Mouse (Mus musculus) urinary bladder, postnatal 10 days (tissue): ENCODE results near the gene Jhy.

Source experiments
- DNase-seq: peaks from one replicate; pipeline ENCODE4 v3.0.0; 2022; ENCODE audit warnings: low spot score

Gene Jhy

GRCm38 (mm10) chr9:40851515-40851914 lies 112.4 kb downstream of the Jhy start:
- no peak for DNase-seq
